Mouse (Mus musculus) thymus, adult 18-20 months (tissue): ENCODE data around the gene Ttc39d.
"Not testable (repeated sequence)": the region's sequence is repeated elsewhere in the genome, so short reads cannot be mapped to it uniquely, and the experiment has no call there.

Experiments
- DNase-seq, 2 experiments: peaks; one replicate each; pipeline ENCODE4 v3.0.0; 2022; ENCODE audit warnings: mixed read lengths in 2 of 2

Gene Ttc39d

GRCm38 (mm10) chr17:80206671-80207581 is at the start of gene Ttc39d, which contains the start of gene Srsf7:
TSS of gene Ttc39d (plus strand) at chr17:80207460.
TSS of gene Srsf7 (minus strand) at chr17:80207307.
- peak; percentile 96 to 97 for DNase-seq

- DNase-seq, result no peak
Observed at GRCm38 (mm10) chr17:80157489-80157888, 49.8 kb upstream of the Ttc39d start.

GRCm38 (mm10) chr17:80160454-80160853 is 46.8 kb upstream of the Ttc39d start:
- no peak for DNase-seq

GRCm38 (mm10) chr17:80163991-80164390 is 43.3 kb upstream of the Ttc39d start:
- no peak for DNase-seq

- no peak for DNase-seq
Observed at GRCm38 (mm10) chr17:80165741-80166140, 41.5 kb upstream of the Ttc39d start.

- DNase-seq, result no peak
Observed at GRCm38 (mm10) chr17:80166346-80166745, 40.9 kb upstream of the Ttc39d start.

- DNase-seq, result no peak
Observed at GRCm38 (mm10) chr17:80167436-80167835, 39.8 kb upstream of the Ttc39d start.

GRCm38 (mm10) chr17:80167851-80168251 is 39.4 kb upstream of the Ttc39d start:
- no peak for DNase-seq

GRCm38 (mm10) chr17:80168425-80169182 is 38.7 kb upstream of the Ttc39d start:
- no peak for DNase-seq

- no peak for DNase-seq
Observed at GRCm38 (mm10) chr17:80169792-80170191, 37.5 kb upstream of the Ttc39d start.

GRCm38 (mm10) chr17:80170951-80171350 is 36.3 kb upstream of the Ttc39d start:
- no peak for DNase-seq

- no peak for DNase-seq
Observed at GRCm38 (mm10) chr17:80171948-80172347, 35.3 kb upstream of the Ttc39d start.

- no peak for DNase-seq
Observed at GRCm38 (mm10) chr17:80172761-80173160, 34.5 kb upstream of the Ttc39d start.

- DNase-seq, result no peak
Observed at GRCm38 (mm10) chr17:80173708-80174107, 33.6 kb upstream of the Ttc39d start.

GRCm38 (mm10) chr17:80174146-80174545 is 33.1 kb upstream of the Ttc39d start:
- DNase-seq, result peak; percentile 18 to 41

- DNase-seq, result peak; percentile 27 to 48
Observed at GRCm38 (mm10) chr17:80174699-80175385, 32.4 kb upstream of the Ttc39d start.

- no peak for DNase-seq
Observed at GRCm38 (mm10) chr17:80175386-80175739, 31.9 kb upstream of the Ttc39d start.

GRCm38 (mm10) chr17:80175966-80176365 is 31.3 kb upstream of the Ttc39d start:
- no peak for DNase-seq

GRCm38 (mm10) chr17:80178846-80179245 is 28.4 kb upstream of the Ttc39d start:
- DNase-seq, result not testable (repeated sequence)

- DNase-seq, result peak; percentile 42 to 51
Observed at GRCm38 (mm10) chr17:80179959-80180358, 27.3 kb upstream of the Ttc39d start.

- no peak for DNase-seq
Observed at GRCm38 (mm10) chr17:80180468-80180867, 26.8 kb upstream of the Ttc39d start.

- DNase-seq, result no peak
Observed at GRCm38 (mm10) chr17:80183615-80184014, 23.6 kb upstream of the Ttc39d start.

- DNase-seq, result no peak
Observed at GRCm38 (mm10) chr17:80193075-80193474, 14.2 kb upstream of the Ttc39d start.
